Mouse (Mus musculus): ENCODE measurements around the gene Cyp2d22. TPM values are rescaled to one million over a fixed set of nuclear protein-coding genes. Genes with fewer than 3 reads are reported as not detected.
A peak's percentile ranks its signal among the peaks of the same experiment; 100 is the strongest.

The Cyp2d22 gene
- polyA plus RNA-seq, 1 experiment from 2014 or later: 8.2 TPM

- Histone ChIP-seq H3K9ac (ENCODE audit: low read depth, low read length) (peak overlapping the region; percentile 73), H3K4me2 (replicated peaks; ENCODE audit: low read depth, low read length) (peak overlapping the region; percentile 84), H3K27me3 (ENCODE audit: control insufficient read depth, insufficient read depth, low read length) (no peaks in the 10 kb centered on the region), H3K9me3 (ENCODE audit: control insufficient read depth, low read length) (no peaks in the 10 kb centered on the region), H3K4me1 (ENCODE audit: control insufficient read depth, insufficient read depth, low read length) (peaks cover 16% of the 10 kb centered on the region), H3K36me3 (ENCODE audit: control insufficient read depth, insufficient read depth, low read length) (peaks cover 11% of the 10 kb centered on the region), H3K27ac (ENCODE audit: low read depth, low read length) (peak overlapping the region; percentile 75; the same call in 1 of the 2 replicates), H3K4me3 (ENCODE audit: low read length) (peak overlapping the region; percentile 51)
- 39% methylated on average over 21 of the region's 21 CpGs for WGBS
- ATAC-seq (ENCODE audit: low FRiP score, low TSS enrichment): no peak
Measured at GRCm38 (mm10) chr15:82340414-82341035, 39.5 kb downstream of the Cyp2d22 start.

DNA sequence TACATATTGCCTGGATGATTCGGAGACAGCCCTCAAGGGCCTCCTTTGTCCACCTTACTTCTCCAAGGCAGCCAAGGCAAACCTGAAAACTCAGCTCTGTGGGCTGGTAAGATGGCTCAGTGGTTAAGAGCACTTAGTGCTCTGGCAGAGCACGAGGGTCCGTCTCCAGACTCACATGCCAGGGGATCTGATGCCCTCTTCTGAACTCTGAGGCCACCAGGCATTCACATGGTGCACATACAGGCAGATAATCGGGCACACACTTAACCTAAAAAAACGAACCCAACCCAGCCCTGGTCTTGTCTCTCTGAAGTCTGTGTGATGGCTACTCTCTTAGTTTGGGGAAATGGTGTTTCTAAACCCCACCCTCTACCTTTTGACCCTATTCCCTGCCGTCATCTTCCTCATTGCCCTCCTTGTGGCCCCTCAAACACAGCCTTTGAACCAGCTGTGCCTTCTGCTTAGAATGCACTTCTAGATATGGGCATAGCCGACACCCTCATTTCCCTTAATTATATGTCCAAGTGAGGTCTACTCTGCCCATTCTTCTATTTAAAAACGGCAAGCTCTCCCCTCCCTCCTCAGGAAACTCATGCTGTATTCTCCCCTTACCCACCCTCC lies 40.3 kb downstream of the Cyp2d22 start:
- peaks cover 16% of the 10 kb centered on the region for H3K4me1 ChIP-seq (ENCODE audit: control insufficient read depth, insufficient read depth, low read length)
- no peak overlapping the region for H3K27ac ChIP-seq (ENCODE audit: low read depth, low read length)
- H3K27me3 ChIP-seq (ENCODE audit: control insufficient read depth, insufficient read depth, low read length): no peaks in the 10 kb centered on the region
- peaks cover 19% of the 10 kb centered on the region for H3K36me3 ChIP-seq (ENCODE audit: control insufficient read depth, insufficient read depth, low read length)
- ATAC-seq (ENCODE audit: low FRiP score, low TSS enrichment): no peak
- H3K9me3 ChIP-seq (ENCODE audit: control insufficient read depth, low read length): no peaks in the 10 kb centered on the region
- H3K4me2 ChIP-seq (replicated peaks; ENCODE audit: low read depth, low read length): no peak overlapping the region
- no peak overlapping the region for H3K9ac ChIP-seq (ENCODE audit: low read depth, low read length)
- 72% methylated on average over 8 of the region's 8 CpGs for WGBS
- H3K4me3 ChIP-seq (ENCODE audit: low read length): no peak overlapping the region

DNA sequence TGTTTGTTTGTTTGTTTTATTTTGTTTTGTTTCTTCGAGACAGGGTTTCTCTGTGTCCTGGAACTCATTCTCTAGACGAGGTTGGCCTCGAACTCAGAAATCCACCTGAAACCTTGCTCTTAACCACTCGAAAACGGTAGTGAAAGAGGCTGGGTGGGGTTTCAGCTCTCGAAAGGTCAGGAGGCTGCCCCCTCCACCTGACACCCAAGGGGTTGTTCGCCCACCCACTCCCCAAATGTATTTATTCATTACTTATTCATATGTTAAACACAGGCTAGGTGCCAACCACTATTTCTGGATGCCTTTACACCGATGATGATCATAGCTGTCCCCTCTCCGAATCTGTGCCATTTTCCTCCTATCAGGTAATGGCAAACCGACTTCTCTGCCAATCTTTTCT lies 40.9 kb downstream of the Cyp2d22 start:
- WGBS: 62% methylated on average over 10 of the region's 10 CpGs
- Histone ChIP-seq H3K27ac (ENCODE audit: low read depth, low read length) (no peak overlapping the region), H3K4me1 (ENCODE audit: control insufficient read depth, insufficient read depth, low read length) (peaks cover 16% of the 10 kb centered on the region), H3K9ac (ENCODE audit: low read depth, low read length) (peak overlapping the region; percentile 65; the same call in 1 of the 2 replicates), H3K4me3 (ENCODE audit: low read length) (peak overlapping the region; percentile 53), H3K9me3 (ENCODE audit: control insufficient read depth, low read length) (no peaks in the 10 kb centered on the region), H3K36me3 (ENCODE audit: control insufficient read depth, insufficient read depth, low read length) (peaks cover 25% of the 10 kb centered on the region), H3K4me2 (replicated peaks; ENCODE audit: low read depth, low read length) (peak overlapping the region; percentile 72), H3K27me3 (ENCODE audit: control insufficient read depth, insufficient read depth, low read length) (no peaks in the 10 kb centered on the region)
- ATAC-seq (ENCODE audit: low FRiP score, low TSS enrichment): no peak

DNA sequence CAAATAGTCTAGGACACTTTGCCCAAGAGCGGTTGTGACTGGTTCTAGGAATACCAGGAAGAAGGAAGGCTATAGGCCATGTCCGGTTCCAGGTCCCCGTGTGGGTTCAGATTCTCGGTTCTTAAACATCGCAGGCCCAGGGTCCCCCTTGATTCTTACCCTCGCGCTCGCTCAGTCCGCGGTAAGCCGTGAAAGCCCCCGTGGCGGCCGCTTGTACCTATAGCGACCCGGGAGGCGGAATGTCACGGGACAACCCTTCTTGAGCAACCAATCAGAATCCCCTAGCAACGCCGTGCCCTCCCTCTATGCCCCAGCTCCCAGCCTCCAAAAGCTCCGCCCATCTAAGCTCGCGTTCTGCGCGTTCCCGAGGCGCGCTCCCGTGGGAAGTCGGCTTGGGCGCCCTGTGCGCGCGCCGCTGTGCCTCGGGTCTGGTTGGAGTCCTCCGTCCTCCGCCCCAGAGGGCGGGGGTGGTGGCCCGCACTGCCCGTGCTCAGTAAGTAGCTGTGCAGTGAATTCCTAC lies 41.4 kb downstream of the Cyp2d22 start, which contains the start of the genes Naga, Pheta2 and Smdt1:
Gene Naga, minus strand, starts transcription at position 333 of the 520 bp plus-strand sequence.
Gene Pheta2, plus strand, starts transcription at position 350 of the 520 bp plus-strand sequence.
Gene Smdt1, plus strand, starts transcription at position 367 of the 520 bp plus-strand sequence.
- 0% methylated on average over 39 of the region's 41 CpGs for WGBS
- Histone ChIP-seq H3K4me1 (ENCODE audit: control insufficient read depth, insufficient read depth, low read length) (peaks cover 16% of the 10 kb centered on the region), H3K4me3 (ENCODE audit: low read length) (peak within 1 kb of the TSS; percentile 53), H3K9me3 (ENCODE audit: control insufficient read depth, low read length) (no peaks in the 10 kb centered on the region), H3K27me3 (ENCODE audit: control insufficient read depth, insufficient read depth, low read length) (no peaks in the 10 kb centered on the region), H3K36me3 (ENCODE audit: control insufficient read depth, insufficient read depth, low read length) (peaks cover 27% of the 10 kb centered on the region), H3K4me2 (replicated peaks; ENCODE audit: low read depth, low read length) (peak within 1 kb of the TSS; percentile 72), H3K27ac (ENCODE audit: low read depth, low read length) (peak within 1 kb of the TSS; percentile 30; the same call in 1 of the 2 replicates), H3K9ac (ENCODE audit: low read depth, low read length) (peak within 1 kb of the TSS; percentile 65)
- peak; percentile 88 for ATAC-seq (ENCODE audit: low FRiP score, low TSS enrichment)

DNA sequence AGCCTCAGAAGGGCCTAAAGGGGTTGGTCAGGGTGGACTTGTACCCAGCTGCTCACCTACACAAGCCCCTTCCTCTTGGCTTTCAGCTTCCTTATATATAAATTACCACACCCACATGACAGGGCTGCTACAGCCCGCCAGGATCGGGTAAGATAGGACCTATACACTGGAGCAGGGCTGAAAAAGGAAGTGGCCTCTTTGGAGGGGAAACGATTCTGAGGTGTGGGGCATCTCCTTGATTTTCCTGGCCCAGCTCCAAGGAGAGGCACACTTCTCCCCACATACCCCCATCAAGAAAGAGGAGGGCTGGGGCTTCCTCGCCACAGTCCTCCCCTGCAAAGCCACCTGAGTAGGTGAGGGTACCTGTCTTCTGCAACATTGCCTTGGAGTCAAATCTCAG lies 42.2 kb downstream of the Cyp2d22 start:
- Histone ChIP-seq H3K4me2 (replicated peaks; ENCODE audit: low read depth, low read length) (peak overlapping the region; percentile 72), H3K9me3 (ENCODE audit: control insufficient read depth, low read length) (no peaks in the 10 kb centered on the region), H3K4me3 (ENCODE audit: low read length) (peak overlapping the region; percentile 53), H3K4me1 (ENCODE audit: control insufficient read depth, insufficient read depth, low read length) (peaks cover 16% of the 10 kb centered on the region), H3K36me3 (ENCODE audit: control insufficient read depth, insufficient read depth, low read length) (peaks cover 27% of the 10 kb centered on the region), H3K9ac (ENCODE audit: low read depth, low read length) (peak overlapping the region; percentile 65), H3K27me3 (ENCODE audit: control insufficient read depth, insufficient read depth, low read length) (no peaks in the 10 kb centered on the region), H3K27ac (ENCODE audit: low read depth, low read length) (0 out of 2 replicates have a peak overlapping the region, but pooled peaks have one; percentile 30)
- no peak for ATAC-seq (ENCODE audit: low FRiP score, low TSS enrichment)
- WGBS: 24% methylated on average over 4 of the region's 4 CpGs

GRCm38 (mm10) chr15:82336629-82337028 lies 43.4 kb downstream of the Cyp2d22 start:
- Histone ChIP-seq H3K27ac (ENCODE audit: low read depth, low read length) (no peak overlapping the region), H3K4me2 (replicated peaks; ENCODE audit: low read depth, low read length) (no peak overlapping the region), H3K4me1 (ENCODE audit: control insufficient read depth, insufficient read depth, low read length) (peaks cover 11% of the 10 kb centered on the region), H3K36me3 (ENCODE audit: control insufficient read depth, insufficient read depth, low read length) (peaks cover 27% of the 10 kb centered on the region), H3K9me3 (ENCODE audit: control insufficient read depth, low read length) (no peaks in the 10 kb centered on the region), H3K27me3 (ENCODE audit: control insufficient read depth, insufficient read depth, low read length) (no peaks in the 10 kb centered on the region), H3K9ac (ENCODE audit: low read depth, low read length) (no peak overlapping the region), H3K4me3 (ENCODE audit: low read length) (no peak overlapping the region)
- 91% methylated on average over 12 of the region's 12 CpGs for WGBS
- ATAC-seq (ENCODE audit: low FRiP score, low TSS enrichment): no peak

DNA sequence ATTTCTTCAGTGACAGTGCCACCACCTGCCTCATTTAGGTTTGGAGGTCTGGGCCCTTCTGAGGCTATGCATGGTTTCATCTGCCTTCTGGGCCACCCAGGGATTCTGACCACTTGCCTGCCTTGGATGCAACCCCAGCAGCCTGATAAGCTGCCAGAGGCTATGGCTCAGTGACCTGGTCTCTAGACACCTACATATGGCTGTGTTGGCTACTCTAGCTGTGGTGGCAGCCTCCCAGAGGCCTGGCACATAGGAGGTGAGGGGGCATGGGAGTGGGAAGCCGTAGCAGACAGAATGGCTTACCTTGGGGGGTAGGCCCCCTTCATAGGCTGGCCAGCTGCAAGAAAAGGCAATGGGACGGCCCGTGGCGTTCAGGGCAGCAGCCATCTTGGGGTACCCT lies 44.9 kb downstream of the Cyp2d22 start:
- no peaks in the 10 kb centered on the region for H3K9me3 ChIP-seq (ENCODE audit: control insufficient read depth, low read length)
- 100% methylated on average over 4 of the region's 4 CpGs for WGBS
- H3K4me3 ChIP-seq (ENCODE audit: low read length): no peak overlapping the region
- H3K9ac ChIP-seq (ENCODE audit: low read depth, low read length): no peak overlapping the region
- no peak for ATAC-seq (ENCODE audit: low FRiP score, low TSS enrichment)
- no peak overlapping the region for H3K27ac ChIP-seq (ENCODE audit: low read depth, low read length)
- H3K4me2 ChIP-seq (replicated peaks; ENCODE audit: low read depth, low read length): no peak overlapping the region
- no peaks in the 10 kb centered on the region for H3K27me3 ChIP-seq (ENCODE audit: control insufficient read depth, insufficient read depth, low read length)
- H3K4me1 ChIP-seq (ENCODE audit: control insufficient read depth, insufficient read depth, low read length): peaks cover 11% of the 10 kb centered on the region
- H3K36me3 ChIP-seq (ENCODE audit: control insufficient read depth, insufficient read depth, low read length): peaks cover 31% of the 10 kb centered on the region

DNA sequence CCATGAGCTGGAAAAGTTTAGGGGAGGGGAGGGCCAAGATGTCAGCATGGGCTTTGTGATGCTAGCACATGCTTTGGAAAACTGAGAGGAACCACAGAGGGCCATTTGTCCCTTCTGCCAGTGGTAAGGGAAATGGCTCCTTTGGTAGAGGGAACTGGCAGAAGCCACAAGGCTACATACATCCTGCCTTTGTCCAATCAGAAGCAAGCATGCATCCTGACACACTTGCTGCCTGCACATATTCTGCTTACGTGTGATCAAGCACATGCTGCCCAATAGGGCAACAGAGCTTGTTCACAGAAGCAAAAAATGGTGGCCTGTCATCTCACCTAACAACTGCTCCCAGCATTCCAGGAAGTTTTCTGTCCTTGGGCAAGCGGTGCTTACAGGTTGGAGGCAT lies 54.7 kb downstream of the Cyp2d22 start:
- no peak overlapping the region for H3K4me3 ChIP-seq (ENCODE audit: low read length)
- no peak overlapping the region for H3K4me2 ChIP-seq (replicated peaks; ENCODE audit: low read depth, low read length)
- no peak overlapping the region for H3K9ac ChIP-seq (ENCODE audit: low read depth, low read length)
- no peak for ATAC-seq (ENCODE audit: low FRiP score, low TSS enrichment)
- H3K36me3 ChIP-seq (ENCODE audit: control insufficient read depth, insufficient read depth, low read length): peaks cover 8% of the 10 kb centered on the region; the same call in 1 of the 2 replicates
- WGBS: 68% methylated on average over 2 of the region's 2 CpGs
- H3K27me3 ChIP-seq (ENCODE audit: control insufficient read depth, insufficient read depth, low read length): no peaks in the 10 kb centered on the region
- peaks cover 5% of the 10 kb centered on the region; the same call in 1 of the 2 replicates for H3K4me1 ChIP-seq (ENCODE audit: control insufficient read depth, insufficient read depth, low read length)
- H3K9me3 ChIP-seq (ENCODE audit: control insufficient read depth, low read length): no peaks in the 10 kb centered on the region
- no peak overlapping the region for H3K27ac ChIP-seq (ENCODE audit: low read depth, low read length)

GRCm38 (mm10) chr15:82322195-82322594 lies 57.9 kb downstream of the Cyp2d22 start:
- Histone ChIP-seq H3K27ac (ENCODE audit: low read depth, low read length) (no peak overlapping the region), H3K9me3 (ENCODE audit: control insufficient read depth, low read length) (no peaks in the 10 kb centered on the region), H3K4me2 (replicated peaks; ENCODE audit: low read depth, low read length) (no peak overlapping the region), H3K4me1 (ENCODE audit: control insufficient read depth, insufficient read depth, low read length) (peaks cover 5% of the 10 kb centered on the region; the same call in 1 of the 2 replicates), H3K9ac (ENCODE audit: low read depth, low read length) (no peak overlapping the region), H3K4me3 (ENCODE audit: low read length) (no peak overlapping the region), H3K36me3 (ENCODE audit: control insufficient read depth, insufficient read depth, low read length) (no peaks in the 10 kb centered on the region), H3K27me3 (ENCODE audit: control insufficient read depth, insufficient read depth, low read length) (no peaks in the 10 kb centered on the region)
- no peak for ATAC-seq (ENCODE audit: low FRiP score, low TSS enrichment)
- WGBS: 74% methylated on average over 8 of the region's 8 CpGs

Measured in kidney, embryonic 14.5 days (tissue).